Mouse (Mus musculus): ENCODE results near the gene Vdr.

The Vdr gene

GRCm38 (mm10) chr15:97914331-97914747 is 3.9 kb upstream of the Vdr start:
- no peak for TF ChIP-seq CTCF (conservative IDR thresholded peaks at IDR 0.05; ENCODE audit: low read length)
- TF ChIP-seq NANOG (IDR thresholded peaks at IDR 0.05; ENCODE audit: borderline replicate concordance, low read length) = no peak
- no peak for TF ChIP-seq POU5F1 (IDR thresholded peaks at IDR 0.05; ENCODE audit: borderline replicate concordance, low read length)
- Histone ChIP-seq H3K9me3 (ENCODE audit: low read length) (no peaks in the 10 kb centered on the region), H3K4me3 (replicated peaks; ENCODE audit: low read length) (no peak overlapping the region), H3K36me3 (ENCODE audit: insufficient read depth, low read length) (no peaks in the 10 kb centered on the region), H3K27me3 (ENCODE audit: insufficient read depth, low read length) (peaks cover 24% of the 10 kb centered on the region), H3K4me1 (replicated peaks; ENCODE audit: low read depth, low read length) (no peaks in the 10 kb centered on the region)

- no peaks in the 10 kb centered on the region for H3K36me3 ChIP-seq (ENCODE audit: insufficient read depth, low read length)
- H3K27me3 ChIP-seq (ENCODE audit: insufficient read depth, low read length) = peaks cover 73% of the 10 kb centered on the region
- no peak for TF ChIP-seq CTCF (conservative IDR thresholded peaks at IDR 0.05; ENCODE audit: low read length)
- peaks cover 18% of the 10 kb centered on the region for H3K4me1 ChIP-seq (replicated peaks; ENCODE audit: low read depth, low read length)
- no peaks in the 10 kb centered on the region for H3K9me3 ChIP-seq (ENCODE audit: low read length)
- H3K4me3 ChIP-seq (replicated peaks; ENCODE audit: low read length) = peak overlapping the region; percentile 83
These were observed 2.4 kb downstream of the Vdr start for GRCm38 (mm10) chr15:97907801-97908751.

- Histone ChIP-seq H3K36me3 (ENCODE audit: insufficient read depth, low read length) (no peaks in the 10 kb centered on the region), H3K4me1 (replicated peaks; ENCODE audit: low read depth, low read length) (peaks cover 18% of the 10 kb centered on the region), H3K27me3 (ENCODE audit: insufficient read depth, low read length) (peaks cover 73% of the 10 kb centered on the region), H3K4me3 (replicated peaks; ENCODE audit: low read length) (peak overlapping the region; percentile 83), H3K9me3 (ENCODE audit: low read length) (no peaks in the 10 kb centered on the region)
- TF ChIP-seq POU5F1 (IDR thresholded peaks at IDR 0.05; ENCODE audit: borderline replicate concordance, low read length) (no peak), NANOG (IDR thresholded peaks at IDR 0.05; ENCODE audit: borderline replicate concordance, low read length) (no peak), CTCF (conservative IDR thresholded peaks at IDR 0.05; ENCODE audit: low read length) (no peak)
These were observed 3.2 kb downstream of the Vdr start for GRCm38 (mm10) chr15:97907202-97907601.

- Histone ChIP-seq H3K4me3 (replicated peaks; ENCODE audit: low read length) (no peak overlapping the region), H3K27me3 (ENCODE audit: insufficient read depth, low read length) (peaks cover 62% of the 10 kb centered on the region), H3K36me3 (ENCODE audit: insufficient read depth, low read length) (no peaks in the 10 kb centered on the region), H3K9me3 (ENCODE audit: low read length) (no peaks in the 10 kb centered on the region), H3K4me1 (replicated peaks; ENCODE audit: low read depth, low read length) (peaks cover 18% of the 10 kb centered on the region)
- TF ChIP-seq NANOG (IDR thresholded peaks at IDR 0.05; ENCODE audit: borderline replicate concordance, low read length) (no peak), POU5F1 (IDR thresholded peaks at IDR 0.05; ENCODE audit: borderline replicate concordance, low read length) (no peak), CTCF (conservative IDR thresholded peaks at IDR 0.05; ENCODE audit: low read length) (no peak)
These were observed 5.1 kb downstream of the Vdr start for GRCm38 (mm10) chr15:97905281-97905680.

- no peaks in the 10 kb centered on the region for H3K36me3 ChIP-seq (ENCODE audit: insufficient read depth, low read length)
- no peak overlapping the region for H3K4me3 ChIP-seq (replicated peaks; ENCODE audit: low read length)
- TF ChIP-seq POU5F1 (IDR thresholded peaks at IDR 0.05; ENCODE audit: borderline replicate concordance, low read length) (no peak), NANOG (IDR thresholded peaks at IDR 0.05; ENCODE audit: borderline replicate concordance, low read length) (no peak), CTCF (conservative IDR thresholded peaks at IDR 0.05; ENCODE audit: low read length) (no peak)
These were observed 6.0 kb downstream of the Vdr start for GRCm38 (mm10) chr15:97904339-97904991.

GRCm38 (mm10) chr15:97903261-97904009 is 7.0 kb downstream of the Vdr start:
- Histone ChIP-seq H3K27me3 (ENCODE audit: insufficient read depth, low read length) (peaks cover 48% of the 10 kb centered on the region), H3K4me3 (replicated peaks; ENCODE audit: low read length) (no peak overlapping the region), H3K36me3 (ENCODE audit: insufficient read depth, low read length) (no peaks in the 10 kb centered on the region), H3K4me1 (replicated peaks; ENCODE audit: low read depth, low read length) (peaks cover 10% of the 10 kb centered on the region), H3K9me3 (ENCODE audit: low read length) (no peaks in the 10 kb centered on the region)
- TF ChIP-seq CTCF (conservative IDR thresholded peaks at IDR 0.05; ENCODE audit: low read length) (no peak), NANOG (IDR thresholded peaks at IDR 0.05; ENCODE audit: borderline replicate concordance, low read length) (no peak), POU5F1 (IDR thresholded peaks at IDR 0.05; ENCODE audit: borderline replicate concordance, low read length) (no peak)

More at GRCm38 (mm10) chr15:97904339-97904991, 6.0 kb downstream of the Vdr start:
- peaks cover 18% of the 10 kb centered on the region for H3K4me1 ChIP-seq (replicated peaks; ENCODE audit: low read depth, low read length)
- H3K27me3 ChIP-seq (ENCODE audit: insufficient read depth, low read length) = peaks cover 57% of the 10 kb centered on the region
- no peaks in the 10 kb centered on the region for H3K9me3 ChIP-seq (ENCODE audit: low read length)

GRCm38 (mm10) chr15:97900991-97901390 is 9.4 kb downstream of the Vdr start:
- Histone ChIP-seq H3K4me1 (replicated peaks; ENCODE audit: low read depth, low read length) (no peaks in the 10 kb centered on the region), H3K36me3 (ENCODE audit: insufficient read depth, low read length) (no peaks in the 10 kb centered on the region), H3K4me3 (replicated peaks; ENCODE audit: low read length) (no peak overlapping the region), H3K9me3 (ENCODE audit: low read length) (no peaks in the 10 kb centered on the region), H3K27me3 (ENCODE audit: insufficient read depth, low read length) (peaks cover 31% of the 10 kb centered on the region)
- no peak for TF ChIP-seq CTCF (conservative IDR thresholded peaks at IDR 0.05; ENCODE audit: low read length)
- TF ChIP-seq POU5F1 (IDR thresholded peaks at IDR 0.05; ENCODE audit: borderline replicate concordance, low read length) = no peak
- TF ChIP-seq NANOG (IDR thresholded peaks at IDR 0.05; ENCODE audit: borderline replicate concordance, low read length) = no peak

- peaks cover 28% of the 10 kb centered on the region for H3K27me3 ChIP-seq (ENCODE audit: insufficient read depth, low read length)
- no peak overlapping the region for H3K4me3 ChIP-seq (replicated peaks; ENCODE audit: low read length)
- no peaks in the 10 kb centered on the region for H3K9me3 ChIP-seq (ENCODE audit: low read length)
- TF ChIP-seq CTCF (conservative IDR thresholded peaks at IDR 0.05; ENCODE audit: low read length) = no peak
- no peaks in the 10 kb centered on the region for H3K4me1 ChIP-seq (replicated peaks; ENCODE audit: low read depth, low read length)
- no peaks in the 10 kb centered on the region for H3K36me3 ChIP-seq (ENCODE audit: insufficient read depth, low read length)
These were observed 10.0 kb downstream of the Vdr start for GRCm38 (mm10) chr15:97900336-97900912.
